Mouse (Mus musculus) lung, embryonic 16.5 days (tissue): ENCODE results near the gene Col5a1. TPM values are rescaled to one million over a fixed set of nuclear protein-coding genes. Genes with fewer than 3 reads are reported as not detected.

Experiments
- ATAC-seq: fragments of 200-750 bp; cut with Nextera tagmentation; 2 replicates; pipeline ENCODE4 v1.8.0; 2017; ENCODE audit warnings: low read depth, mild to moderate bottlenecking, moderate library complexity
- H3K27ac ChIP-seq: fragments of 300-500 bp; sonication (generic); 2 replicates; pipeline ENCODE4 v1.5.1; 2014; ENCODE audit warnings: mild to moderate bottlenecking, control low read depth, low read length
- H3K27me3 ChIP-seq: fragments of 300-500 bp; sonication (generic); 2 replicates; pipeline ENCODE4 v1.6.1; 2014; ENCODE audit warnings: low read depth, low read length, mixed read lengths; ENCODE audit not compliant: control insufficient read depth, insufficient read depth
- H3K36me3 ChIP-seq: fragments of 300-500 bp; sonication (generic); 2 replicates; pipeline ENCODE4 v1.6.1; 2014; ENCODE audit warnings: low read length; ENCODE audit not compliant: control insufficient read depth, insufficient read depth
- H3K4me1 ChIP-seq: fragments of 300-500 bp; sonication (generic); replicated peaks from 2 replicates; pipeline ENCODE4 v1.6.1; 2014; ENCODE audit warnings: low read length, mixed read lengths; ENCODE audit not compliant: control insufficient read depth, insufficient read depth
- H3K4me2 ChIP-seq: fragments of 300-500 bp; sonication (generic); 2 replicates; pipeline ENCODE4 v1.6.1; 2014; ENCODE audit warnings: low read depth, low read length, control low read depth
- H3K4me3 ChIP-seq: fragments of 300-500 bp; sonication (generic); 2 replicates; pipeline ENCODE4 v1.5.1; 2014; ENCODE audit warnings: mild to moderate bottlenecking, low read length, control low read depth
- H3K9ac ChIP-seq: fragments of 300-500 bp; sonication (generic); 2 replicates; pipeline ENCODE4 v1.6.1; 2014; ENCODE audit warnings: low read length, control low read depth
- H3K9me3 ChIP-seq: fragments of 300-500 bp; sonication (generic); 2 replicates; pipeline ENCODE4 v1.6.1; 2016; ENCODE audit warnings: low read length; ENCODE audit not compliant: control insufficient read depth
- WGBS: fragments of 180-500 bp; shearing (Covaris S2); extraction: QIAGEN DNeasy Blood & Tissue Kit; methylation state at CpG from one replicate; pipeline ENCODE4 v1.1.7; 2014; 5-methylcytosine and 5-hydroxymethylcytosine counted together
- polyA plus RNA-seq: library from polyadenylated mRNA; unstranded; fragments of >200 nt; fragmentation: Nextera tagmentation; extraction: Ambion mirVana; gene quantifications from 2 replicates; pipeline ENCODE4 v1.2.1, GENCODE M21; 2015

Gene Col5a1
- polyA plus RNA-seq, 1 experiment from 2014 or later: 66.2 TPM

DNA sequence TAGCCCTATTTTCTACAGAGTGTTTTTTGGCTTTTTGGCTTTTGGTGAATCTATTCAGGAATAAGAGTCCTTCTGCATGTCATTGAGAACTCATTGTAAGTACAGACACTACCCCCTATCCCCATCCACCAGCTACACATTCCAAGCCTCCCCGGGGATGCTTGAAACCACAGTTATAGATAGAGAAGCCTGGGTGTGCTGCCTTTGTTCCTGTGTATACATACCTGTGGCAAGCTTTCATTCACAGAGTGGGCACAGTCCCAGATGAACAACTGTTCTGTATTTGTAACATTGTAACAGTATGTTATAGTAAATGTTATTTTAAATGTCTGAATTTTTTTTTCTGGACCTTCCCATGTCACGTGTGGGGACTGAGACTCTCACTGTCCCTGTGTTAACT, 19.2 kb downstream of the Col5a1 start:
- H3K9ac ChIP-seq: no peak overlapping the region
- no peak overlapping the region for H3K27ac ChIP-seq
- H3K36me3 ChIP-seq: no peaks in the 10 kb centered on the region
- H3K4me2 ChIP-seq: no peak overlapping the region
- no peak for ATAC-seq
- H3K4me3 ChIP-seq: no peak overlapping the region
- no peaks in the 10 kb centered on the region for H3K9me3 ChIP-seq
- H3K27me3 ChIP-seq: no peaks in the 10 kb centered on the region
- peaks cover 4% of the 10 kb centered on the region; the same call in 1 of the 2 replicates for H3K4me1 ChIP-seq
- 51% methylated on average over 2 of the region's 2 CpGs for WGBS

DNA sequence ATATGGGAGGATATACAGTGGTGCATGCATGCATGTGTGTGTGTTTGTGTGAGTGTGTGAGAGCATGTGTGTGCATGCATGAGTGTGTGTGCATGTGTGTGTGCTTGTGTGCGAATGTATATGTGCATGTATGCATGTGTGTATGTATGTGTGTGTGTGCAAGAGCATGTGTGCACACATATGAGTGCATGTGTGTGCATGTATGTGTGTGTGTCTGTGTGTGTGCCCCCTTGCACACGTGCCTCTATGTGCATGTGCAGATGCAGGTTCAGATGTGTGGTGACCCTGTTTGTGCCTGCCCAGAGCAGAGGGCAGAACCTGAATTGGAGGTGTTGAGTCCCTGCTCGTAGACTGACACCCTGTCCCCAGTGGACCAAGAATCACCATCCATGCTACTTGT, 24.3 kb downstream of the Col5a1 start:
- Histone ChIP-seq H3K4me1 (no peaks in the 10 kb centered on the region), H3K36me3 (no peaks in the 10 kb centered on the region), H3K4me3 (no peak overlapping the region), H3K4me2 (no peak overlapping the region), H3K9me3 (no peaks in the 10 kb centered on the region), H3K27me3 (no peaks in the 10 kb centered on the region), H3K27ac (no peak overlapping the region), H3K9ac (no peak overlapping the region)
- 78% methylated on average over 3 of the region's 3 CpGs for WGBS
- no peak for ATAC-seq

DNA sequence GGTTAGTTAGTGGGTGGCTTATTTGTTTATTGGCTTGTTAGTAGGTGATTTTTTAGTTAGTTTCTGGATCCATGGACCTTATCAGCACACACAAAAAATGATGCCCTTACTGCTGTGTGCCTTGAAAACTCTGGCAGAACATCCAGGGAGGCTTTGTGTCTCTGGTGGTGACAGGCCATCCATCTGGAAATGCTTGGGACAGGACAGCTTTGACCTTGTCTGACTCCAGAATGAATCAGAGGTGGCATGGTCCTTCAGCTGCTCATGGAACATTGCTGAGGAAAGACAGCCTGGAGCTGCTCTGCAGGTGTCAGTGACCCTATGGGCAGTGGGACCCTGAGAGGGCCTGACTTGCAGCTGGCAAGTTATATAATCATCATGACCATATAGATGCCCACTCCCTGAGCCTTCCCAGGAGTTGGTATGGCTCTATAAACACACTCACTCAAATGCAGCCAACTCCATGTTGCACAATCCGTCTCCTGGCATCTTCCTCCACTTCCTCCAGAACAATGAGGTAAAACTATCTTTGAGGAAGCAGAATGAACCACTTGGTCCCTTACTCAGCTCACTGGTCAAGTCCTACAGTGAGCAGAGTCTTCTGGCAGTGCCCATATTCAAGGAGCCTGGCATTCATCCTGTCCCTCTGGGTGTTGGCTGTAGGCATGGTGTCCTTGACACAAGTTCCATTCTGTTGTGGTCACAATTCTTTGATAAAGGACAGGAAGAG, 26.5 kb downstream of the Col5a1 start:
- Histone ChIP-seq H3K4me2 (no peak overlapping the region), H3K4me1 (peaks cover 9% of the 10 kb centered on the region), H3K9ac (no peak overlapping the region), H3K9me3 (no peaks in the 10 kb centered on the region), H3K4me3 (no peak overlapping the region), H3K27ac (no peak overlapping the region), H3K36me3 (no peaks in the 10 kb centered on the region), H3K27me3 (no peaks in the 10 kb centered on the region)
- ATAC-seq: no peak
- 83% methylated on average over 1 of the region's 1 CpGs for WGBS

DNA sequence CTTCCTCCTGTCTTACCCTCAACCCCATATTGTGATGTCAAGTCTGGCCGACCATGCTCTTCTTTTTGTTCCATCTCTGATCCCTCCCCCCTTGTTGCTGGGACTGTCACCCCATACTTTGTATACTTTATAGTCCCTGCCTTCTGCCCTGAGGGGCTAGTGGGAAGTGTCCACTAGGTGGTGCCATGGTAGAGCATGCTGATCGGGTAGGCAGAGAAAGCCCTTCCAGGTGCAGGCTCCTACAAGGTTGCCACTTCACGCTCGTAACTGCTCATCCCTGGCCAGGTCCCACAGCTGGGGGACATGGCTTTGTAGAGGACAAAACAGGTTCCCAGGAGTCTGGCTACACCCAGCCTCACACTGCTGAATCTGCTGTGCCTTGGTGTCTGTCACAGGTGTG, 29.5 kb downstream of the Col5a1 start:
- Histone ChIP-seq H3K9ac (no peak overlapping the region), H3K4me3 (no peak overlapping the region), H3K4me2 (no peak overlapping the region), H3K9me3 (no peaks in the 10 kb centered on the region), H3K27me3 (no peaks in the 10 kb centered on the region), H3K4me1 (peaks cover 9% of the 10 kb centered on the region), H3K27ac (no peak overlapping the region), H3K36me3 (no peaks in the 10 kb centered on the region)
- WGBS: 61% methylated on average over 4 of the region's 4 CpGs
- no peak for ATAC-seq

DNA sequence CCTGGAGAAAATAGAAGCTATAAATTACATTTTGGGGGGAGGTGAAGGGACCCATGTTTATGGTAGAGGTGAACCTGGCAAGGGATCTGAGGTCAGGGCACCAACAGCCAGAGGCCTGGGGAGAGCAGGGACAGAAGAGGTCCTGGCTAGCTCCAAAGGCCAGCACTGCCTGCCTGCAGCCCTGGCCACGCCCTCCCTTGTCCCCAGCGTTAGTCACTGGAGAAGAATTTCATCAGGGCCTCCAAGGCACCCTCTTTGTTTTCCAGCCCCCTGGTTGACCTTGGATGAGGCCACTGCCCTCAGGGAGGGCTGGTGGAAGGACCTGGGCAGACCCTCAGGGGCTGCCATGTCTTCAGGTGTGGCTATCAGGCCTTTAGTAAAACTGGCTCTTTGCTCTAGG, 30.1 kb downstream of the Col5a1 start:
- Histone ChIP-seq H3K4me3 (no peak overlapping the region), H3K27ac (no peak overlapping the region), H3K36me3 (no peaks in the 10 kb centered on the region), H3K4me2 (no peak overlapping the region), H3K4me1 (peaks cover 9% of the 10 kb centered on the region), H3K27me3 (no peaks in the 10 kb centered on the region), H3K9ac (no peak overlapping the region), H3K9me3 (no peaks in the 10 kb centered on the region)
- ATAC-seq: 0 out of 2 replicates have a peak, but pooled peaks have one; percentile 26
- WGBS: 23% methylated on average over 2 of the region's 2 CpGs

DNA sequence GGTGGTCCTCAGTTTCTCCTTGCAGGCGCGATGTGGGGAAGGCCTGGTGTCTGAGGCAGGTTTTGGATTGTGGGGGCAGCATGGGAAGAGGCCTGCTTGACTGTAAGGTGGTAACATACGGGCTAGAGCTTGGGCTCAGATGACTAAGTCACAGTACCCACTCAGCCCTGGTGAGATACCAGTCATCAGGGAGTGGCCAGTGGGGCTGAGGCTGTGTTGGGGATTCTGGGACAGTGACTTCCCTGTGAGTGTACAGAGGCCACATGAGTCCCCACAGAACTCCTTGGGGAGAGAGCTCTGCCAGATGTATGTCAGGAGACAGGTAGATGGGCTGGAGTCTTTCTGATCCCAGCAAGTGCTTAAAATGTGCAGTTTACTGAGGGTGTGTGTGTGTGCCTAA, 31.0 kb downstream of the Col5a1 start:
- H3K9ac ChIP-seq: no peak overlapping the region
- H3K27me3 ChIP-seq: no peaks in the 10 kb centered on the region
- H3K27ac ChIP-seq: no peak overlapping the region
- peaks cover 9% of the 10 kb centered on the region for H3K4me1 ChIP-seq
- no peaks in the 10 kb centered on the region for H3K36me3 ChIP-seq
- ATAC-seq: no peak
- H3K4me2 ChIP-seq: no peak overlapping the region
- WGBS: 89% methylated on average over 3 of the region's 3 CpGs
- no peaks in the 10 kb centered on the region for H3K9me3 ChIP-seq
- H3K4me3 ChIP-seq: no peak overlapping the region

DNA sequence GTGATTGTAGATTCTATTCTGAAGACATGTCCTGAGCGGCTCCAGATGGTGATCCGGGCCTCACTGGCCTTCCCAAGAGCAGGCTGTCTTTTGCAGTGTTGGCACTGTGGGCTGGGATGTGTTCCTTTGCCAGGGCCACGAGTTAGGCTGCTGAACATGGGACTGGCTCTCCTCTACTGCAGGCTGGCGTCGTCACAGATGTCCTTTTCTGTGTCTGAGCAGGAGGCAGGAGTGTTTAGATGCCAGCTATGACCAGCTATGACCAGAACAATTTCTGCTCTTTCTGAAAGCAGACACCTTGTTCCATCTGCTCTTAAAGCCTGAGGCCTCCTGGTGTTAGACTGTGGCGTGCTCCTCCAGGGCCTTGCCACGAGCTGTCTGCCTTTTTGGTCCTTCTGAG, 31.9 kb downstream of the Col5a1 start:
- WGBS: 64% methylated on average over 7 of the region's 7 CpGs
- H3K36me3 ChIP-seq: no peaks in the 10 kb centered on the region

DNA sequence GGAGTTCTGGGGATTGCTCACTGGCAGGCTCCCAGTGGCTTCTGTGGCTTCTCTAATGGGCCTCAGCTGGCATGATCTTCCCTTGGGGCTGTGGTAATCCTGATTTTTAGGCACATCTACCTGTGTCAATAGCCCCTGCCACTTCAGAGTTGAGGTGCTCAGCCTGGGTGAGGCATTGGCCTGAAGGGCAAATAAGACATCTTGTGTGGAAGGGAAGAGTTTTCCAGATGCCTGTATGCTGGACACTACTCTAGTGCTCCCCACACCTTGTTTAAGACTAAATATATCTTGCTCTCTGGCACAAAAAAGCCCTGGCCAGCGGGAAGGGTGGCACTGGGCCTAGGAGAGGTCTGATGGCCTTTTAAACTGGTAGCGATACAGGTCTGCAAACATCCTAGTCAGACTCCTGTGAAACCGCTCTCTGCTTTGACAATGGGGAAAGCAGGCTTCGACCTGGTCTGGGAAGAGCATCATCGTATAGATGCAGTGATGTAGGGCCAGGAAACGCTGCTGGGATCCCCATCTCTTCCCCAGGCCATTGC, 33.2 kb downstream of the Col5a1 start:
- no peak for ATAC-seq
- Histone ChIP-seq H3K27me3 (no peaks in the 10 kb centered on the region), H3K4me3 (no peak overlapping the region), H3K36me3 (no peaks in the 10 kb centered on the region), H3K4me1 (peaks cover 9% of the 10 kb centered on the region), H3K9ac (no peak overlapping the region), H3K4me2 (no peak overlapping the region), H3K9me3 (no peaks in the 10 kb centered on the region), H3K27ac (no peak overlapping the region)
- WGBS: 91% methylated on average over 6 of the region's 6 CpGs

More for the DNA sequence above, 31.9 kb downstream of the Col5a1 start:
- Histone ChIP-seq H3K4me3 (no peak overlapping the region), H3K9me3 (no peaks in the 10 kb centered on the region), H3K9ac (no peak overlapping the region), H3K4me2 (no peak overlapping the region), H3K4me1 (peaks cover 9% of the 10 kb centered on the region), H3K27me3 (no peaks in the 10 kb centered on the region), H3K27ac (no peak overlapping the region)
- ATAC-seq: no peak

DNA sequence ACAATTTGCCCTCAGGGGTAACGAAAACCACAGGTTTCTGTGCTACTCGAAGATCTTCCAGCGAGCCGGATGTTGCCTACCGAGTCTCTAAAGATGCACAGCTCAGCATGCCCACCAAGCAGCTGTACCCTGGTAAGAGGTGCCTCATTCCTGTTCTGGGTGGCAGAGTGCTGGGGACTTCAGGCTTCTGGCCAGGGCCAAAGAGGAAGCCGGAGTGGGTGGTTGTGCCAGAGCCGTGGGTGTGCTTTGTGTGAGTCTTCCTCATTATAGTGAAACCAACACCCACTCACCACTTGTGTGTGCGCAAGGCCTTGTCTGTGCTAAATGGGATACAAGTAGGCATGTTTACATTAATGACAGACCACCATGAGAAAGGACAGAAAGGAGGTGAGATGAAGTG, 35.8 kb downstream of the Col5a1 start:
- no peak overlapping the region for H3K4me3 ChIP-seq
- no peak overlapping the region for H3K9ac ChIP-seq
- no peaks in the 10 kb centered on the region for H3K9me3 ChIP-seq
- H3K36me3 ChIP-seq: no peaks in the 10 kb centered on the region
- WGBS: 87% methylated on average over 8 of the region's 8 CpGs
- no peak overlapping the region for H3K4me2 ChIP-seq
- H3K4me1 ChIP-seq: no peaks in the 10 kb centered on the region
- no peak overlapping the region for H3K27ac ChIP-seq
- no peaks in the 10 kb centered on the region for H3K27me3 ChIP-seq
- ATAC-seq: no peak
